Mouse (Mus musculus): ENCODE results near the gene Gnat2. TPM values are rescaled to one million over a fixed set of nuclear protein-coding genes. Genes with fewer than 3 reads are reported as not detected.

The Gnat2 gene
- total and polyA plus RNA-seq, 2 experiments from 2014 or later: 0.25 TPM; not detected in 1

DNA sequence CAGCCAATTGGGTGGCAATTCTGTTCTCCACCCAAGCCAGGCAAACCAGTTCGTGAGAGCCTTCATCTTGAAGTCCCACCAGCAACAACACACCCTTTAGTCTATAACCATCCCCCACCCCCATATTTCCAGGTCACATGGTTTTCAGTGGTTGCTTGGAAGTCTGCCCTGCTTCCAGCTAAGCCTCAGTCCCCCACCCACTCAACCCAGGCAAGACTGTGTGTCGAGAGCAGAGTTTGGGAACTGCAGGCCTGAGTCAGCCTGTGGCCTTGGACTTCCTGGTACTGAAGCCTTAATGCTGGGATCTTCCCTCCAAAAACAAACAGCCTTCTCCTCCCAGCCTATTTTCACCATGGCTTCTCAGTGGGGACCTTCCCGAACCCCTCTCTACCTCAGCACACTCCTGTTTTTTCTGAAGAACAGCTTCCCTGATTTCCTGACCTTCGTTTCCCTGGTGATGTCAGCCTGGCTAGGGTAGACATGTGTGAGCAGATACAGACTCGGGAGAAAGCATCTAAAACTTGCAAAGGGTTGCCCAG is 3.7 kb upstream of the Gnat2 start:
- no peaks in the 10 kb centered on the region for H3K9me3 ChIP-seq (ENCODE audit: low read length)
- H3K4me1 ChIP-seq (ENCODE audit: insufficient read depth, low read length): peaks cover 18% of the 10 kb centered on the region
- no peak overlapping the region for H3K9ac ChIP-seq (replicated peaks; ENCODE audit: low read length)
- ATAC-seq: no peak
- TF ChIP-seq CTCF (IDR thresholded peaks at IDR 0.05; ENCODE audit: low read depth): no peak
- H3K27ac ChIP-seq: no peak overlapping the region
- WGBS: 35% methylated on average over 5 of the region's 5 CpGs
- DNase-seq (ENCODE audit: low spot score): no peak
- H3K27me3 ChIP-seq (ENCODE audit: insufficient read depth, low read length): no peaks in the 10 kb centered on the region
- H3K4me2 ChIP-seq (ENCODE audit: low read depth, low read length): no peak overlapping the region
- no peaks in the 10 kb centered on the region for H3K36me3 ChIP-seq (ENCODE audit: insufficient read depth, low read length)
- H3K4me3 ChIP-seq (ENCODE audit: low read length): no peak overlapping the region

DNA sequence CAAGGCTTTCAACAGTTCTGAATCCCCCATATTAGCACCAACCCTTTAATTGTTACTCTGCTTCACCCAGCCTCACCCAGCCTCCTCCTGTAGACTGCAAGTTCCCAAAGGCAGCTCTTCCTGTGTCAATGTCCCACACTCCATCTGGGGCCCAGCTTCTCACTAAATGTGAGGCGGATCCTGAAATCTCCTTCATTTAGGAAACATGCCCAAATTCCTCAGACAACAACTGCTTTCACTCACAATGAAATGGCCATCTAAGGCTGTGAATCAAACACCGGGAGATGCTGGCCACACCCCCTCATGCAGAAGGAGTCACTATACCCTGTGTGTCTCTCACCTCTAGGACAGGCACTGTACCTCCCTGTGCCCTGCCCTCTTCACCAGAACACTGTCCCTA is 2.7 kb upstream of the Gnat2 start:
- H3K27me3 ChIP-seq (ENCODE audit: insufficient read depth, low read length): no peaks in the 10 kb centered on the region
- H3K36me3 ChIP-seq (ENCODE audit: insufficient read depth, low read length): no peaks in the 10 kb centered on the region
- 44% methylated on average over 2 of the region's 2 CpGs for WGBS
- DNase-seq (ENCODE audit: low spot score) (no peak), ATAC-seq (no peak)
- H3K4me3 ChIP-seq (ENCODE audit: low read length): no peak overlapping the region
- H3K4me1 ChIP-seq (ENCODE audit: insufficient read depth, low read length): peaks cover 9% of the 10 kb centered on the region; the same call in 1 of the 2 replicates
- H3K9ac ChIP-seq (replicated peaks; ENCODE audit: low read length): no peak overlapping the region
- no peaks in the 10 kb centered on the region for H3K9me3 ChIP-seq (ENCODE audit: low read length)
- H3K4me2 ChIP-seq (ENCODE audit: low read depth, low read length): no peak overlapping the region
- H3K27ac ChIP-seq: no peak overlapping the region
- TF ChIP-seq CTCF (IDR thresholded peaks at IDR 0.05; ENCODE audit: low read depth): no peak

DNA sequence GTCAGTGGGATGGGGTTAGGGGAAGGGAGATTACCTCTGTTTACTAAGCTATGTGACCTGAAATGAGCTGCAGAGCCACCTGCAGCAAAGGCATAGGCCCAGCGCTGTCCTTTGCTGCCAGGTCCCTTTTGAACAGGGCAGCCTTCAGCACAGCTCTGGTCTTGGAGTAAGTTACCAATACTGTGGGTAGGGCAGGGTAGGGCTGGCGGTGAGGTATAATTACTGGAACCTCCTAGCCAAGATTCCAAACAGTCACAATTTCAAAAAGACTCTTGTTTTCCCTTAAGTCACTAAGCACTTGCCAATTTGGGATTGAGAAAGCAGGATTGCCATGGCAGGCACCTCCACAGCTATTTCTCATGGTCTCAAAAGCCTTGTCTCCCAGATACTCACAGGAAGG is 2.0 kb upstream of the Gnat2 start:
- DNase-seq (ENCODE audit: low spot score) (no peak), ATAC-seq (no peak)
- no peak overlapping the region for H3K4me3 ChIP-seq (ENCODE audit: low read length)
- H3K27me3 ChIP-seq (ENCODE audit: insufficient read depth, low read length): no peaks in the 10 kb centered on the region
- H3K4me2 ChIP-seq (ENCODE audit: low read depth, low read length): no peak overlapping the region
- H3K27ac ChIP-seq: no peak overlapping the region
- peaks cover 9% of the 10 kb centered on the region; the same call in 1 of the 2 replicates for H3K4me1 ChIP-seq (ENCODE audit: insufficient read depth, low read length)
- TF ChIP-seq CTCF (IDR thresholded peaks at IDR 0.05; ENCODE audit: low read depth): no peak
- WGBS: 89% methylated on average over 2 of the region's 2 CpGs
- H3K36me3 ChIP-seq (ENCODE audit: insufficient read depth, low read length): no peaks in the 10 kb centered on the region
- no peak overlapping the region for H3K9ac ChIP-seq (replicated peaks; ENCODE audit: low read length)
- H3K9me3 ChIP-seq (ENCODE audit: low read length): no peaks in the 10 kb centered on the region

DNA sequence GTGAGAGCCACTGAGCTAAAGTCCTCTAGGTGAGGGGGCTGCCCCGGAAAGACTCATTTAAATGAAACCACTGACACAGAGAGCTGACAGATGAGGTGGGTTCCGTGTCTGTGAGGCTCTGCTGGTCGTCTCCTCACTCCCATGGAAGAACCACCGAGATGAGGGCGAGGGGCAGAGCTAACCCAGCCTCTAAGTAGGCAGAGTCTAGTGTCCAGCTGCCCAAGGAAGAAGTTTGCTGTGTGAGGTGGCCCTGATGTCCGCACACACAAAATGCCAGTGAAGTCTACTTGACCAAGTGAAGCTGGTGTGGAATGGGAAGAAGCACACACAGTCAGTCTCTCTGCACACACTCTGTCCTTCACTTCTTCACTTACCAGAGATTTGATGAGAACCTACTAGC is 559 bp upstream of the Gnat2 start:
- Histone ChIP-seq H3K9me3 (ENCODE audit: low read length) (no peaks in the 10 kb centered on the region), H3K27me3 (ENCODE audit: insufficient read depth, low read length) (no peaks in the 10 kb centered on the region), H3K4me1 (ENCODE audit: insufficient read depth, low read length) (no peaks in the 10 kb centered on the region), H3K4me3 (ENCODE audit: low read length) (no peak overlapping the region), H3K36me3 (ENCODE audit: insufficient read depth, low read length) (no peaks in the 10 kb centered on the region), H3K4me2 (ENCODE audit: low read depth, low read length) (no peak overlapping the region), H3K9ac (replicated peaks; ENCODE audit: low read length) (no peak overlapping the region), H3K27ac (no peak overlapping the region)
- ATAC-seq: no peak
- WGBS: 79% methylated on average over 6 of the region's 6 CpGs
- DNase-seq (ENCODE audit: low spot score): no peak
- TF ChIP-seq CTCF (IDR thresholded peaks at IDR 0.05; ENCODE audit: low read depth): no peak

DNA sequence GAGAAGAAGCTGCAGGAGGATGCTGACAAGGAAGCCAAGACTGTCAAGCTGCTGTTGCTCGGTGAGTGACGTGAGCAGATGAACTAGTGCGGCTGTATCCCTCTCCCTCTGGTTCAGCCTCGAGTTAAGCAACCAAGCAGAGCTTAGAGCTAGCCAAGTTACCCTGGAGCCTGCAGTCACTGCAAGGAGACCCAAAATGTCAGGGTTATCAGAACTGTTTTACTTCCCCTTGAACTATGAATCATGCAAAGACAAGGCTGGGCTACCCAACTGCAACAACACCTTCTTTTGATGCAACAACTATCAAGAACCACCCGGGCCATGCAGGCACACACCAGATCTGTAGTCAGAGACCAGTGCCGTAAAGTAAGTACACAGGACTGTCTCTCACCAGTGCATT is 717 bp downstream of the Gnat2 start:
- WGBS: 52% methylated on average over 6 of the region's 6 CpGs
- Histone ChIP-seq H3K4me2 (ENCODE audit: low read depth, low read length) (no peak overlapping the region), H3K27me3 (ENCODE audit: insufficient read depth, low read length) (no peaks in the 10 kb centered on the region), H3K27ac (no peak overlapping the region), H3K9ac (replicated peaks; ENCODE audit: low read length) (no peak overlapping the region), H3K4me3 (ENCODE audit: low read length) (no peak overlapping the region), H3K4me1 (ENCODE audit: insufficient read depth, low read length) (no peaks in the 10 kb centered on the region), H3K9me3 (ENCODE audit: low read length) (no peaks in the 10 kb centered on the region), H3K36me3 (ENCODE audit: insufficient read depth, low read length) (no peaks in the 10 kb centered on the region)
- DNase-seq (ENCODE audit: low spot score) (no peak), ATAC-seq (no peak)
- no peak for TF ChIP-seq CTCF (IDR thresholded peaks at IDR 0.05; ENCODE audit: low read depth)

DNA sequence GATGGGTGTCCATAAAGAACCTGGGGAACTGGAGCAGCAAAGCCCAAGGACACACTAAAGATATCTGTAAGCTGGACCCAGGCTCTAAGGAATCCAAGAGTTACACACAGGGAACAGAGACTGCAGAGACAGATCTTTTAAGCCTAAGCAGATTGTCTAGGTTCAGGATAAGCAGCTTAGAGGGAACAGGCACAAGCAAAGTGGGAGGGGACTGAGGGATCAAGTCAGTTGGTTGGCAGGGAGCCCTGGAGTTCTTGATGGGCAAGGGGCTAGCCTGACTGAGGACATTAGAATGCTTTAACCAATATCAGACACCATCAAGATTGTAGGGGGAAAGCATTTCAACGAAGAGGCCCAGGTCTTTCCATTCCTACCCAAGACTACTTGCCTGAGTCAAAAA is 1.6 kb downstream of the Gnat2 start:
- no peaks in the 10 kb centered on the region for H3K27me3 ChIP-seq (ENCODE audit: insufficient read depth, low read length)
- TF ChIP-seq CTCF (IDR thresholded peaks at IDR 0.05; ENCODE audit: low read depth): no peak
- H3K9ac ChIP-seq (replicated peaks; ENCODE audit: low read length): no peak overlapping the region
- WGBS: 79% methylated on average over 1 of the region's 1 CpGs
- H3K4me3 ChIP-seq (ENCODE audit: low read length): no peak overlapping the region
- no peaks in the 10 kb centered on the region for H3K36me3 ChIP-seq (ENCODE audit: insufficient read depth, low read length)
- DNase-seq (ENCODE audit: low spot score) (peak; percentile 51), ATAC-seq (no peak)
- H3K4me1 ChIP-seq (ENCODE audit: insufficient read depth, low read length): no peaks in the 10 kb centered on the region
- H3K9me3 ChIP-seq (ENCODE audit: low read length): no peaks in the 10 kb centered on the region
- no peak overlapping the region for H3K27ac ChIP-seq
- H3K4me2 ChIP-seq (ENCODE audit: low read depth, low read length): no peak overlapping the region

DNA sequence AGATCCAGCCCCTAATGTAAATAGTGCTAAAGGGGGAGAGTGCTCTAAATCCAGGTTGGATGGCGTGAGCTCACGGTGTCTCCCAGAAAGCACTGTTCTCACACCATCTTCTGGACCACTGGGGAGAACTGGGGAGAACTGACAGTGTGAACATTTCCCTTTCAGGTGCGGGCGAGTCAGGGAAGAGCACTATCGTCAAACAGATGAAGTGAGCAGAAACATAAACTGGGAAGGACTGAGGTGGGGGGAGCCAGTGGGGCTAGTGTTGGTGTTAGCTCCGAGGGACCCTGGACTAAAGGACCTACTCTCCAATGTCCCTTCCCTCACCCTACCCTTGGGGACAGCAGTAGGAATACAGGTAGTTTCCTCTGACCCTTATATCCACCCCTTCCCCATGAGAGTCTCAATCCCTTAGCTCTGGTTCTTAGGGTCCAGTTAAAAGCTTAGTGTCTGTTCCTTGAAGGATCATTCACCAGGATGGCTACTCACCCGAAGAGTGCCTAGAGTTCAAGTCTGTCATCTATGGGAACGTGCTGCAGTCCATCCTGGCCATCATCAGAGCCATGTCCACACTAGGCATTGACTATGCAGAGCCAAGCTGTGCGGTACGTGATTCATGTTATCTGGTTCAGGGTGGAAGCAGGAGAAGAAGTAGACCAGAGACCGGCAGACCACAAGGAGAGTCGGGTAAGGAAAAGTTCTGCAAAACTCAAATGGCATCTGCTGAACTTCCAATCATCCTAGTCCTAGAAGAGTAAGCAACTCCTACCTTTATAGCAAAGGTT is 2.6 kb downstream of the Gnat2 start:
- Histone ChIP-seq H3K27ac (no peak overlapping the region), H3K36me3 (ENCODE audit: insufficient read depth, low read length) (no peaks in the 10 kb centered on the region), H3K9ac (replicated peaks; ENCODE audit: low read length) (no peak overlapping the region), H3K4me1 (ENCODE audit: insufficient read depth, low read length) (no peaks in the 10 kb centered on the region), H3K27me3 (ENCODE audit: insufficient read depth, low read length) (no peaks in the 10 kb centered on the region), H3K4me3 (ENCODE audit: low read length) (no peak overlapping the region), H3K4me2 (ENCODE audit: low read depth, low read length) (no peak overlapping the region), H3K9me3 (ENCODE audit: low read length) (no peaks in the 10 kb centered on the region)
- no peak for TF ChIP-seq CTCF (IDR thresholded peaks at IDR 0.05; ENCODE audit: low read depth)
- DNase-seq (ENCODE audit: low spot score): no peak
- 96% methylated on average over 12 of the region's 12 CpGs for WGBS
- ATAC-seq: no peak
